ENCODE assay signal across 16 mouse cellular contexts in the genomic region with DNA sequence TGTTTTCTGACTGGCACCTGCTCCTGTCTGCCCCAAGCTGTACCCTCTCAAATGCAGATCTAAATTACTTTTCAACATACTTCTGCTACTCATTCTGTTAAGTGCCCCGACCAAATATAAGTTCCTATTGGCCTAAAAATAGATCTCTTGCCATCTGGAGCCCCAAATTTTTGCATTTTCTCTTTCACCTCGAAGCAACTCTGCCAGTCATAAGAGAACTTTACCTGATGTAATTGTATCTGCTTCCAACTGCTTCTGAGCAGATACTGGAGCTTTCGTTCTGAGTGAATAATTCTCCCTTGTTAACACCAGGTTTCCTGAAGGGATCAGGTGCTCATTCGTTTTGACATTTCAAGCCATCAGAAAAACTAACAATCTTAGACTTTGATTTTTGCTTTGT.
"Had no signal": no experiment of that assay in that cellular context is flagged by ENCODE, and none has a peak within 500 bp of the region (broad histone marks: within the 10 kb centered on the region; RNA-seq: fewer than 3 reads in every experiment).

No protein-coding gene starts in this region.

- H3K27ac ChIP-seq: midbrain, embryonic 10.5 days; midbrain, embryonic 12.5 days; neural tube, embryonic 13.5 days; neural tube, embryonic 15.5 days; stomach, embryonic 15.5 days had no signal

- H3K4me1 ChIP-seq: midbrain, embryonic 10.5 days; midbrain, embryonic 12.5 days; neural tube, embryonic 13.5 days; neural tube, embryonic 15.5 days; stomach, embryonic 15.5 days had no signal

- H3K9ac ChIP-seq: liver, postnatal 0 days; lung, embryonic 14.5 days; midbrain, embryonic 12.5 days; neural tube, embryonic 13.5 days; neural tube, embryonic 15.5 days; stomach, embryonic 15.5 days had no signal

- H3K9me3 ChIP-seq: midbrain, embryonic 10.5 days; midbrain, embryonic 12.5 days; neural tube, embryonic 13.5 days; neural tube, embryonic 15.5 days; stomach, embryonic 15.5 days had no signal

- H3K4me3 ChIP-seq: midbrain, embryonic 10.5 days; midbrain, embryonic 12.5 days; myocyte; neural tube, embryonic 13.5 days; neural tube, embryonic 15.5 days; stomach, embryonic 15.5 days had no signal

- DNase-seq: liver, postnatal 0 days; lung, embryonic 14.5 days; lung, postnatal 10 days; lung, postnatal 4 days; midbrain, embryonic 14.5 days; right cerebral cortex, postnatal 14 days; thymus, adult 18-20 months; thymus, postnatal 14 days; thymus, postnatal 36 days had no signal

- H3K36me3 ChIP-seq: midbrain, embryonic 10.5 days; midbrain, embryonic 12.5 days; neural tube, embryonic 13.5 days; neural tube, embryonic 15.5 days; stomach, embryonic 15.5 days had no signal

- H3K4me2 ChIP-seq: lung, embryonic 14.5 days; midbrain, embryonic 12.5 days; neural tube, embryonic 13.5 days; neural tube, embryonic 15.5 days; stomach, embryonic 15.5 days had no signal

- H3K27me3 ChIP-seq: midbrain, embryonic 12.5 days; neural tube, embryonic 13.5 days; neural tube, embryonic 15.5 days; stomach, embryonic 15.5 days had no signal

- ATAC-seq: liver, postnatal 0 days; midbrain, embryonic 16.5 days had no signal
